Mouse (Mus musculus) heart, embryonic 15.5 days (tissue): Measurements from ENCODE around the gene Mgst3. TPM values are rescaled to one million over a fixed set of nuclear protein-coding genes. Genes with fewer than 3 reads are reported as not detected.

Experiments
- ATAC-seq: fragments of 200-750 bp; cut with Nextera tagmentation; replicated peaks from 2 replicates; pipeline ENCODE4 v1.8.0; 2017; ENCODE audit warnings: low read depth, moderate TSS enrichment; ENCODE audit not compliant: insufficient number of reproducible peaks, insufficient read depth, low FRiP score
- H3K27ac ChIP-seq: fragments of 300-500 bp; sonication (generic); 2 replicates; pipeline ENCODE4 v1.5.1; 2015; ENCODE audit warnings: mild to moderate bottlenecking, inconsistent platforms
- H3K27me3 ChIP-seq: fragments of 300-500 bp; sonication (generic); 2 replicates; pipeline ENCODE4 v1.6.1; 2015; ENCODE audit warnings: inconsistent platforms
- H3K36me3 ChIP-seq: fragments of 300-500 bp; sonication (generic); 2 replicates; pipeline ENCODE4 v1.6.1; 2015; ENCODE audit warnings: mild to moderate bottlenecking, inconsistent platforms
- H3K4me1 ChIP-seq: fragments of 300-500 bp; sonication (generic); replicated peaks from 2 replicates; pipeline ENCODE4 v1.6.1; 2015; ENCODE audit warnings: inconsistent platforms
- H3K4me2 ChIP-seq: fragments of 300-500 bp; sonication (generic); 2 replicates; pipeline ENCODE4 v1.6.1; 2015; ENCODE audit warnings: inconsistent platforms, mild to moderate bottlenecking, moderate library complexity
- H3K4me3 ChIP-seq: fragments of 300-500 bp; sonication (generic); 2 replicates; pipeline ENCODE4 v1.5.1; 2015; ENCODE audit warnings: mild to moderate bottlenecking, inconsistent platforms
- H3K9ac ChIP-seq: fragments of 300-500 bp; sonication (generic); 2 replicates; pipeline ENCODE4 v1.6.1; 2015; ENCODE audit warnings: mild to moderate bottlenecking, inconsistent platforms
- H3K9me3 ChIP-seq: fragments of 300-500 bp; sonication (generic); replicated peaks from 2 replicates; pipeline ENCODE4 v1.6.1; 2016; ENCODE audit warnings: inconsistent platforms
- WGBS: fragments of 180-500 bp; shearing (Covaris S2); methylation state at CpG from one replicate; pipeline ENCODE4 v1.1.7; 2015; ENCODE audit warnings: mixed read lengths; 5-methylcytosine and 5-hydroxymethylcytosine counted together
- microRNA-seq: library from miRNA; unstranded; fragments of <30 nt; microRNA quantifications from one replicate; pipeline ENCODE4, GENCODE M21; 2016
- polyA plus RNA-seq: library from polyadenylated mRNA; unstranded; fragments of >200 nt; fragmentation: Nextera tagmentation; extraction: Ambion mirVana; gene quantifications from 2 replicates; pipeline ENCODE4 v1.2.1, GENCODE M21; 2015

The Mgst3 gene
- polyA plus RNA-seq, 1 experiment from 2014 or later, result 154 TPM

- ATAC-seq, result no peak
- Histone ChIP-seq H3K36me3 (no peaks in the 10 kb centered on the region), H3K4me2 (no peak overlapping the region), H3K9me3 (no peaks in the 10 kb centered on the region), H3K4me1 (peaks cover 4% of the 10 kb centered on the region; the same call in 1 of the 2 replicates), H3K9ac (no peak overlapping the region), H3K27me3 (peaks cover 4% of the 10 kb centered on the region), H3K4me3 (no peak overlapping the region), H3K27ac (no peak overlapping the region)
- 18% methylated on average over 12 of the region's 12 CpGs for WGBS
Observed at GRCm38 (mm10) chr1:167337463-167338095, 56.1 kb downstream of the Mgst3 start.

- 73% methylated on average over 3 of the region's 3 CpGs for WGBS
- peaks cover 4% of the 10 kb centered on the region; the same call in 1 of the 2 replicates for H3K4me1 ChIP-seq
- no peak for ATAC-seq
Observed at GRCm38 (mm10) chr1:167336398-167336797, 57.2 kb downstream of the Mgst3 start.

GRCm38 (mm10) chr1:167331106-167331505 is 62.5 kb downstream of the Mgst3 start:
- WGBS, result 83% methylated on average over 8 of the region's 8 CpGs
- H3K4me2 ChIP-seq, result no peak overlapping the region

More at GRCm38 (mm10) chr1:167336398-167336797, 57.2 kb downstream of the Mgst3 start:
- H3K9me3 ChIP-seq, result no peaks in the 10 kb centered on the region
- H3K4me2 ChIP-seq, result no peak overlapping the region
- H3K4me3 ChIP-seq, result no peak overlapping the region
- H3K27me3 ChIP-seq, result peaks cover 4% of the 10 kb centered on the region
- peaks cover 3% of the 10 kb centered on the region; the same call in 1 of the 2 replicates for H3K36me3 ChIP-seq
- no peak overlapping the region for H3K27ac ChIP-seq
- no peak overlapping the region for H3K9ac ChIP-seq

GRCm38 (mm10) chr1:167328776-167329175 is 64.9 kb downstream of the Mgst3 start:
- ATAC-seq, result no peak
- no peaks in the 10 kb centered on the region for H3K27me3 ChIP-seq
- no peak overlapping the region for H3K27ac ChIP-seq
- H3K36me3 ChIP-seq, result peaks cover 41% of the 10 kb centered on the region
- WGBS, result 82% methylated on average over 6 of the region's 6 CpGs
- H3K4me3 ChIP-seq, result no peak overlapping the region
- H3K9ac ChIP-seq, result no peak overlapping the region
- no peak overlapping the region for H3K4me2 ChIP-seq
- H3K4me1 ChIP-seq, result no peaks in the 10 kb centered on the region
- H3K9me3 ChIP-seq, result no peaks in the 10 kb centered on the region

More at GRCm38 (mm10) chr1:167331106-167331505, 62.5 kb downstream of the Mgst3 start:
- no peak for ATAC-seq
- H3K9me3 ChIP-seq, result no peaks in the 10 kb centered on the region
- H3K27me3 ChIP-seq, result no peaks in the 10 kb centered on the region
- H3K9ac ChIP-seq, result no peak overlapping the region
- peaks cover 32% of the 10 kb centered on the region for H3K36me3 ChIP-seq
- no peak overlapping the region for H3K27ac ChIP-seq
- H3K4me3 ChIP-seq, result no peak overlapping the region
- no peaks in the 10 kb centered on the region for H3K4me1 ChIP-seq

Small RNA genes within 50 kb of the gene (microRNA-seq; reads per million reads assigned to microRNA genes)
- 1.1 reads per million for gene Gm25911

Other genes starting within 250 kb of the Mgst3 start
- 42.3 and 57.7 TPM in 2 replicates for gene Uck2, start 108.5 kb downstream of the Mgst3 start, polyA plus RNA-seq
- 77.2 and 81.9 TPM in 2 replicates for gene Tmco1, start 85.5 kb downstream of the Mgst3 start, polyA plus RNA-seq
- gene Aldh9a1, start 43.9 kb downstream of the Mgst3 start, polyA plus RNA-seq, result 25.3 and 35.4 TPM in 2 replicates
- 0.31 and 0.32 TPM in 2 replicates for gene Lrrc52, start 72.9 kb upstream of the Mgst3 start, polyA plus RNA-seq
- gene Rxrg, start 204.5 kb upstream of the Mgst3 start, polyA plus RNA-seq, result 0.93 and 1.3 TPM in 2 replicates